Mouse (Mus musculus): Measurements from ENCODE around the gene Gm49336. TPM values are rescaled to one million over a fixed set of nuclear protein-coding genes. Genes with fewer than 3 reads are reported as not detected.

The Gm49336 gene
- total RNA-seq, 2 experiments from 2014 or later: 67.1 to 96.8 TPM

DNA sequence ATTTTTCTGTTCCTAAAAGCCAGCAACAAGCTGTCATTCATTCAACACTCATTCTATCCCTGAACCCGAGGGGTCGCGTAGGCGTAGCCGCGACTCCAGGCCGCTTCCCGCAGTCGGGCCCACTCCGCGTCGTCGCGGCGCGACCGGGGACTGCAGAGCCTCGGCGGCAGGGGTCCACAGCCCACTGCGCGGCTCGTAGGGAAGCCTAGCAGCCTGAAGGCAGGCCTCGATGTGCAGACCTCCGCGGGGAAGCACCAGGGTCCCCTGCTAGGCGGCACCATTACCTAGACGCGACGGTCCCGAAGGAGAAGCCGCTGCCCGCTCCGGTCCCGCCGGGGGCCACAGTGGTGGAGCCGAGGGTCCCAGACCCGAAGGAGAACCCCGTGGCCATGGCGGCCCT, 428 bp downstream of the Gm49336 start:
- peak; percentile 28 for ATAC-seq (replicated peaks; ENCODE audit: poor library complexity, severe bottlenecking)

DNA sequence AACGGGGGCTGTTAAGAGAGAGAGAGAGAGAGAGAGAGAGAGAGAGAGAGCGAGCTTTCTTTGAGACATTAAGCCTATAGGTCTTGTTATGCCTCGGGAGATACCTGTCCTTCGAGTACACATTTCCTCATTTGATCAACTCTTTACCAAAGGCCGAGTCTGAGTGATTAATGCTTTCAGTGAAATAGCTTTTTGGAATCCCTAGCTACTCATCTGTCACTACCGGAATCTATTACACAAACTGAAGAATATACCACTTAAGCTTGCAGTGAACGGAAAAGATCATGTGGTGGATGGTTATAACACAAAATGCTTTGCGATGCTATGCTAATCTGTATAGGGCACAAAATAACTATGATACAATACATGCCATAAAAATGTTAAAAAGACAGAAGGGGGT, 941 bp downstream of the Gm49336 start:
- 0 out of 2 replicates have a peak, but pooled peaks have one; percentile 6 for ATAC-seq (replicated peaks; ENCODE audit: poor library complexity, severe bottlenecking)

DNA sequence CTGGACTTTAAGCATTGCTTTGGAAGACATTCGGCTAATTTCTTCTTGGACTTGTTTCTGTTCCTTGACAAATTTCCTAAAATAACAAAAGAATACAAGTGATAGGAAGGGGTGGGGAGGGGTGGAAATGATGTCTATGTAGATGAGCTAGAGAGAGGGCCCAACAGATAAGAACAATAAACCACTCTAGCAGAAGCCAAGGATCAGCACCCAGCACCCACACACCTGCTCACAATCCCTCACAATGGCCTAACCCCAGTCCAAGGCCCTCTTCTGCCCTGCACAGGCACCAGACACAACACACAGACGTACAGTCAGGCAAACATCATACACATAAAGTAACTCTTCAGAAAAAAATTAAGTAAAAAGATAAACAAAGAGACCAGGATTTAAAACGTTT, 12.8 kb downstream of the Gm49336 start:
- ATAC-seq (replicated peaks; ENCODE audit: poor library complexity, severe bottlenecking): no peak

DNA sequence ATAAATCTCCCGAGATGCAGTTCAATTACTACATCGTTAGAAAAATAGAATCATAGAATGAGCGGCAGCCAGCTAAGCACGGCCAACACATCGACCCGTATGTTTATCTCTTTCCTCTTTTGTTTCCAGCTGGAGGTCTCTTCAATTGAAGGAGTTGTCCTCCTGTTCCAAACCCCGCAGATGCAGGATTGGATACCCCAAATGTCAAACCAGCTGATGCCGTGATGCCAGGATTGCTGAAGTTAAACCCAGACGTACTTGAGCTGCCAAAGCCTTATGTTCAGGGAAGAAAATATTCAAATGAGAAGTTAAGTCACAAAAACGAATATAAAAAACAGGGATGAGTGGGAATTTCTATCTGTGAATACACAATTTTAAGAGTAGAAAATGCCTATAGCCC, 31.4 kb downstream of the Gm49336 start:
- ATAC-seq (replicated peaks; ENCODE audit: poor library complexity, severe bottlenecking): no peak

DNA sequence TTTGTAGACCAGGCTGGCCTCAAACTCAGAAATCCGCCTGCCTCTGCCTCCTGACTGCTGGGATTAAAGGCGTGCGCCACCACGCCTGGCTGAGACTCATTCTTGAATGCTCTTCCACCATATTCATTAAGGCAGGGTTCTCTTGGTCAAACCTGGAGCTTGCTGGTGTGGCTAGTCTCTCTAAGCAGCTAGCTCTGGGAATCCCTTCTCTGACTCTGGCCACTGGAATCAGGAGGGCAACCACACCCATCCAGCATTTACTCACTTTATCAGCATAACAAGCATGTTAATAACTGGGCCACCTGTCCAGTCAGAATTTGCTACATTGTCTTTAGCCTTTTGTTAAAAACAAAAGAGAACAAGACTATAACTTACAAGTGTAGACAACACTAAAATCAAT, 33.7 kb downstream of the Gm49336 start:
- no peak for ATAC-seq (replicated peaks; ENCODE audit: poor library complexity, severe bottlenecking)

DNA sequence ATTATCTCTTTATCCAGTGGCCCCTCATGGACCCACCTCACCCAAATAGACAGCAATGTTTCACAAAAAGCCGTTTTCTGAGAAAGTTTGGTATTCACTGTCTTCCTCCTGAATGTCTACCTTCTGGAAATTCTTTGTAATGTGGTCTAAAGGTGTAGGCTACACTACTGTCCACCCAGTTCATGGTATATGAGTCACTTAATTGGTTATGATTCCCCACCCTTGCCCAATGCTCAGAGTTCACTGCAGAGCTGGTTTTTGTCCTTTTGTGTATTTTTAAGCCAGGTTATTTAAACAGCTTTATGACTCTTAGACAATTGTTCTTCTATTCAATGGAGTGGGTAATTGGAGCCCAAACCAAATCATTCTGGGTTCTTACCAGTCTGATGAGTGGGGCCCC, 35.2 kb downstream of the Gm49336 start:
- ATAC-seq (replicated peaks; ENCODE audit: poor library complexity, severe bottlenecking): no peak

DNA sequence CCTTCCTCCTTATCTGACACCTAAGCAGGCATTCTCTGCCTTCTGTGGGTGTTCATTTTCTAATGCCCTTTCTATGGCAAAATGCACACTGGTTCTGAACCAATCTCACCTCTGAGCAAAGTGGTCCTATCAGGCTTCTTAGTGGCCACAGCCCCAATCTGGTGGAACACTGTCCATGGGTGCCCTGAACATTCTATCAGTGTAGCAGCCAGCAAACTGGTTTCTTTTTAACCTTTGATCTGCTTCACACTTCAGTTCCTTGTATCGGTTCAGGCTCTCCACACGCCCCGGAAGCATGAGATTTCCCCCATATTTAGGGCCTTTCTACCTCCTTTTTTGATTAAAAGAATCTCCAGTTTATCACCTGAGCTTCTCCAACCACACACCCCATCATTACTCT, 36.3 kb downstream of the Gm49336 start:
- no peak for ATAC-seq (replicated peaks; ENCODE audit: poor library complexity, severe bottlenecking)

DNA sequence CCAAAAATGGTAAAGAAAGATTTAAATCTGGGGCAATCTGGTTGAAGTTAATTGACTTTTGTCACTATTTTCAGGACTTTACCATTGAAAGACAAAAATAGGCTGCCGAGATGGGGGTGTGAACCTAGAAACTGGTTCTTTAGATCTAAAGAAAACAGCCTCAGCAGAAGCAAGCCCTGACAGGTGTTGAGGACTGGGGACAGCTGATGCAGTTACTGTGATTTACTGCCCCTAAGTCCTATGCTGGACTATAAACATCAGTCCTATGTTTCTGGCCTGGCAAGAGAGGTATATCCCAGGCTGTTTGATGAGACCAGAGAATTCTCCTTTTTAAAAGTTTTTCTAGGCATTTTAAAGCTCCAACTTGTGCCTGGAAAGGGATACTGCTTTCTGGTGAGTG, 37.3 kb downstream of the Gm49336 start:
- ATAC-seq (replicated peaks; ENCODE audit: poor library complexity, severe bottlenecking): no peak

DNA sequence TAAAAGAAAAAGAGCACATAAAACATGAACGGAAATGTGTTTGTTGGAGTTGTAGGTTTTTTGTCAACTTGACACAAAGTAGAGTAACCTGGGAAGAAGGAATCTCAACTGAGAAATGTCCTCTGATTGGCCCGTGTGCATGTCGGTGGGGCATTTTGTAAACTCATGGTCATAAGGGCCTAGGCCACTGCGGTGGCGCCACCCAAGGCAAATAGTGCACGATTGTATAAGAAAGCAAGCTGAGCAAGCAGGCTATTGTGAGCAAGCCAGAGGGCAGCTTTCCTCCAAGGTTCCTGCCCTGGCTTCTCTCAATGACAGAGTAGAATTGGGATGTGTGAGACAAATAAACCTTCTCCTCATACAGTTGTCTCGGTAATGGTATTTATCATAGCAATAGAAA, 42.1 kb downstream of the Gm49336 start:
- ATAC-seq (replicated peaks; ENCODE audit: poor library complexity, severe bottlenecking): no peak

DNA sequence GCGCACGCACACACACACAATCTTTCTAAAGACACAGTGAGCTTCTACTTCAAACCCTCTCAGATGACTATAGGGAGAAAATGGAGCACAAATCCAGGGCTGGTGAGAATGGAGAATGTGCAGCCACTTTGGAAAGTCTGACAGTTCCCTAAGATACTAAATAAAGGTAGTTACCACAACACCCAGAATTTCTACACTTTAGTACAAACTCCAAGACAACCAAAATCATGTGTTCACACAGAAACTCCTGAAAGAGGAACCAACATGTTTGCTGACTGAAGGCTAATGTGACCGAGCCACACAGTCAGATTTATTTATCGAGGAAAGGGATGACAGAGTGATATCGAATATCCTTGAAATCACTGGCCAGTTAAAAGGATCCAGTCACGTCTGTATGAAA, 46.3 kb downstream of the Gm49336 start:
- ATAC-seq (replicated peaks; ENCODE audit: poor library complexity, severe bottlenecking): peak; percentile 83

DNA sequence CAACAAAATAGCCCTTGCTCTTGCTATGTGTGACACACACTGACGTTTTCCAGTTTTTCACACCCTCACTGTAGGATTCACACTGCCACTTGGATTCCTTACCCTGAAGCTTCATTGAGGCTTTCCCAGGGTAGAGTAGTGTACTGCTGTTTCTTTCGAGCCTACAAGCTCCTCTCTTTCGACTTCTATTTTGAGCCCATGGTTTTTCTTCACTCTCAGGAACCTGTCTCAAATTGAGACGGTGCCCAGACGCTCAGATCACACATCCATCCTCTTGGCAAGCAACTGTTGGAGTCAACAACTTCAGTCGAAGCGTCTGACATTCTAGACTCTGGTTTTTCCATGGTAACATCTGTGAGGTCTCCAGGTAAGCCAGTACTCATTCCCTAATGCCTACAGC, 54.4 kb downstream of the Gm49336 start, which contains the start of gene Atp8a2:
TSS of gene Atp8a2 (minus strand) at position 296 of the 400 bp plus-strand sequence.
- ATAC-seq (replicated peaks; ENCODE audit: poor library complexity, severe bottlenecking): no peak

DNA sequence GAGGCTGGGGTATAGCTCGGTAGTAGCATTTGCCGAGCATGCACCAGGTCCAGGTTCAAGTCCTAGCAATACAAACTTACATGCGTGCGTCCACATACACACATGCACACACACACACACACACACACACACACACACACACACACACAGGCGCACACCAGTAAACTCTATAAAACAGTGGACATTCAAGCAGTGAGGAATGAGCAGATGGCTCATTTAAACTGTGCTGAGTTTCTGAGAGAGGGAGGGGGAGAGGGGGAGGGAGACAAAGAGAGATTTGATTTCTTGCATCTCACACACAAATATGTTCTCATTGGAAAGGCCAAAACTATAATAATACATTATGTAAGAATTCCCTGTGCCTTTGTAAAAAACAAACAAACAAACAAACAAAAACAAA, 55.3 kb downstream of the Gm49336 start:
- ATAC-seq (replicated peaks; ENCODE audit: poor library complexity, severe bottlenecking): no peak

DNA sequence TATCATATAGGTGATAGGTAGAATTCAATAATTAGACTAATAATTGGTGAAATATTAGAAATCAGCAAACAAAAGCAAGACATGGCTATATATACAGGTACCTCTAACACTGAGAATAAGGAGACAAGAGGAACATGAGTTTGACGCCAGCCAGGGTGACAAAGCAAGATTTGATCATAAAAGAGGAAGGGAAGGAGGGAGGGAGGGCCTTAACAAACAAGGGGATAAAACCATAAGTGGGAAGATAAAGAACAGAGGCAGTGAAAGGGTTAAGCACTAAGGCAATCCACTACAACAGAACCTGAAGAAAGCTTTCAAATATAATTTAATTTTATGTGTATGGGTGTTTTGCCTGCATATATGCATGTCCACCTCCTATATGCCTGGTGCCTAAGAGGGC, 56.7 kb downstream of the Gm49336 start:
- ATAC-seq (replicated peaks; ENCODE audit: poor library complexity, severe bottlenecking): peak; percentile 48

DNA sequence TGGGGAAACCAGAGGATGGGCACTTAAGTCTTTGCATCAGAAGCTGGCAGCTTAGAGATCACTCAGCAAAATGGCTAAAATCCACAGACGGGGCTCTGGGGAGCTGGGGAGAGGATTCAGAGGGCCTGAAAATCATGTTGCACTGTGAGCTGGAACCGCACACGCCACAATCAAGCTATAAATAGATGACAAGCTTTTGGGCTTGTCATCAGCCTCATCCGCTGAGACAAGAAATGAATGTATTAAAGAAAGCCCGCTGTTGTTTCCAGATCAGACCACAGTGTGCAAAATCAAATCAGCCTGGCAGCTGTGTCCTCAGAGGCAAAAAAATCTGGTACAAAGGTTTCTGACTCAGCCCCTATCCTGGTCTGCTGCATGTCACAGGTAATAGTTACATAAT, 61.5 kb downstream of the Gm49336 start:
- ATAC-seq (replicated peaks; ENCODE audit: poor library complexity, severe bottlenecking): no peak

DNA sequence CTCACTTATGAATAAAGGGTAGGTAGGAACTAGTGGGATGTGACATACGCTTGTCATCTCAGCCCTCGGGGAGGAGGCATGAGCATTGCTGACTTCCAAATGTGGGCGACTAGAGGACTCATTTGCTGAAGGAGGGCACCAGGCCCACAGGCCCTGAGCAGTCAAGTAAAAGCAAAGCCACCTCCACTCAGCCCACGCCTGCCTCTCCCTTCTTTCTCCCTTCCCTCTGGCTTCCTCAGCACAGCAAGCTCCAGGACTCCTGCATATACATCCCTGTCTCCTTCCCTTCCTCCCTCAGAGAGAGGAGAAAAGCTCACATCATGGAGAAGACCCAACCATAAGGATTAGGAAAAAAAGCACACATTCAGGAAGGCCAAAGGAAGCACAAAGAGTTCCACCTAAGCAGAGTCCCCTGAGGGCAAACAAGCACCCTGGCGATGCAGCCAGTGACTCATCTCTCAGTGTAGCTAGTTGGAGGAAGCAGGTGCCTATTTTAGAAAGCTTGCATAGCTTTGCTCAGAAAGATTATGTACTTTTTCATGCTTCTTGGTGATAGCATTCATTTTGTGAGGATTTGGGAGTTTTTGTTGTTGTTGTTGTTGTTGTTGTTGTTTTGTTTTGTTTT, 63.0 kb downstream of the Gm49336 start:
- no peak for ATAC-seq (replicated peaks; ENCODE audit: poor library complexity, severe bottlenecking)

DNA sequence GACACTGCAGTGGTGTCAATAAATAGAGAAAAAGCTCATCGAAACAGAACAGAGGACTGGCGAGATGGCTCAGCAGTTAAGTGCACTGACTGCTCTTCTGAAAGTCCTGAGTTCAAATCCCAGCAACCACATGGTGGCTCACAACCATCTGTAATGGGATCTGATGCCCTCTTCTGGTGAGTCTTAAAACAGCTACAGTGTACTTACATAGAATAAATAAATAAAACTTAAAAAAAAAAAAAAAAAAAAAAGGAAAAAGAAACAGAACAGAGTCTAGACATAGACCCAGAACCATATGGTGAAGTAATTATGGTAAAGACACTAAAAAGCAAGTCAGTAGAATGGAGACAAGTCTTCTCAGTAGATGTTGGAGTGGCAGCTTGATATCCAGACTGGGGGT, 70.0 kb downstream of the Gm49336 start:
- no peak for ATAC-seq (replicated peaks; ENCODE audit: poor library complexity, severe bottlenecking)

DNA sequence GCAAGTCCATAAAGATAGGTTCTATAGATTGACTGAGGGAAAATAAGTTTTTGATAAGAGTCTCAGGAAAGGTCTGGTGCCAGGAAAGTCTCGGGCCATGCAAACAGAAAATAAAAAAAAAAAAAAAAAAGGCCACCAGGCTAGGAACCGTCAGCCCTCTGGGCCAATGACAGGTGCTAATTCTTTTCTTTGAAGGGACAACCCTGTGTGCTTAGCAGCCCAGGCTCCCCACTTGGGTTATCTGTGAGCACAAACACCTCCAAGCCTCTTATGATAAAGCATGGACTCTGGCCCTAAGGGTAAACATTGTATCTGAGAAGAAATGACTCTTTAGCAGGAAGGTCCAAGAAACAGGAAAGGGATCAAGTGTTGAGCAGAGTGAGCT, 72.7 kb downstream of the Gm49336 start:
- no peak for ATAC-seq (replicated peaks; ENCODE audit: poor library complexity, severe bottlenecking)

DNA sequence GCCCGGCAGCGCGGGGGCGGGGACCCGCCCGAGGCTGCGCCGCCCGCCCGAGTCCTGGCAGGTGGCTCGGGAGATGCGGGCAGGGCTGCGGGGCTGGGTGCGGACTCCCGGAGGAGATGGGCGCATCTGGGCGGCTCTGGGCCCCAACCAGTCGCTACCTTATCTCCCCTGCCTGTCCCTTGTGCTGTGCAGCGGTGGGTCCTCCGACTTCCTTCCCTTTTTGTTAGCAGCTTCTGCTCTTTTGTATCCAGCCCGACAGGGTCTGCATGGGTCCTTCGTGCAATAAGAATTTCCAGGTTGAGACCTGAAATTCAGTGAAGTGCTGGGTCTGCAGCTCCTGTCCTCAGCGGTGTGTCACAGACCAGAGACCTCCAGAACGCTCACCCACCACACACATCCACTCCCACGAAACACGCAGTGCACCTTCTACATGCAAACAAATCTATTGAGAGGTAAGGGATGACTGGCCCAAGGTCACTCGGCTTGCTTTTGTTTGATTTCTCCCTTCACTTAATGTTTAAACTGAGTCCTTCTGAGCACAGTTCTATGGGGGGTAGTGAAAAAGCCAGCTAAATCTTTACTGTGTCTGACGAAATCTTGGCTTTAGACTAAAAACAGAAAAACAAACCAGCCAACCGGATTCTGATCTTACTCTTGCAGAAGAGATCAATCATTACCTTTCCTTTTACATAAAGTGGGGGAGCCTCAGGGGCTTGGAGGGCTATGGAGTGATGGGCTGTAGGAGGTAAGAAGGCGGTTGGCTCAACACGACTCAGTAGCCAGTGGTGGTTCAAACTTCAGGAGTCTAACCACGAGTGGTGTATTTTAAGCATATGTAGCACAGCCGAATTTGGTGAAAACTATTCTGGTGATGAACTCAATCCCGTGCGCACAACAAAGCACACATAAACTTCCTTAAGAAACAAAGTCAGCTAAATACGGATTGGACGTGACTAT, 73.4 kb downstream of the Gm49336 start:
- peak; percentile 43 for ATAC-seq (replicated peaks; ENCODE audit: poor library complexity, severe bottlenecking)

DNA sequence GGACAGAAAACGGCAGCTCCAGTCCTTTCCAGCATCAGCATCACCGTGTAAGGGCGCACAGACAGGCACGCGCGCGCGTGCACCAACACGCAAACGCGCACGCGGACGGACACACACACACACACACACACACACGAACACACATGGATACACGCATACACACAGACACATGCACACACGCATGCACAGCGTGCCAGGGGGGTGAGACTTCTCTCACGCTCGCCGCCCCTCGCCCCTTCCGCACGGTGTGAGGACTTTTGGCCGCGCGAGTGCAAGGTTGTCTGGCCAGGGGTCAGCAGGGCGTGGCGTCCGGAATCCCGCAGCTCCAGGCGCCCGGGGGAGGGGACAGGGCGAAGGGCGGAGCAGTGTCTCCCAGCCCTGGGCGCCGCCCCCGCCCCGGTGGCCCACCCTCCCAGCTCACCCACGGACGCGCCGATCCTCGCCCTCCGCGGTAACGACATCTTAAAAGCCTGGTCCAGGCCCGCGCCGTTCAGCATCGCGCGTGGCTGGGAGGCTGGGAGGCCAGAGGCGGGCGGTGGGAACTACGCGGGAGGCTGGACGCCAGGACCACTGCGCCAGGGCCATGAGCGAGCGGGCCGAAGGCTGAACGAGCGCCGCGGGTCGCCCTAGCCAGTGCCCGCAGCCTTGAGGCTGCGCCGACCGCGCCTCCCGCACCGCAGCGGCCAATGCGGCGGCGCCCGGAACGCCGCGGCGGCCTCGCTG, 74.3 kb downstream of the Gm49336 start:
- ATAC-seq (replicated peaks; ENCODE audit: poor library complexity, severe bottlenecking): peak; percentile 43

DNA sequence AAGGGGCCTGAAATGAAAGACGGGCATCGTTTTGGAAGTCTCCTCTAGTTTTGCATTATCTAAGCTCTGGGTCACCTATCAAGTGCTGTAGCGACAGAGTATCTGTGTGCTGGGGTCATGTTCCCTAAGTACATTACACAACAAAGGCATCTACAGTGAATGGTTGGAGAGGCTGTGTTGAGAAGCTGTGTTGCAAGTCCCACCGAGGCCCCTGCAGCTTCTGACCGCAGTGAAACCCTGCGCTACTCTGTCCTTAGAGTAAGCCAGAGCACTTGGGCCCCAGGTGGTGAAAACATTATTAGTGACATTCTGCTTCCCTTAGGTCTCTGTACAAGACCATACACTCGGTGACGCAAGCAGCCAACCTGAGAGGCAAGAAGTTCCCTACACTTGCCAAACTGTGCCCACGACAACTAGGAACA, 74.8 kb downstream of the Gm49336 start:
- ATAC-seq (replicated peaks; ENCODE audit: poor library complexity, severe bottlenecking): peak; percentile 90
